Mouse (Mus musculus) stomach, postnatal 0 days (tissue): ENCODE data around the gene Fbxw10. TPM values are rescaled to one million over a fixed set of nuclear protein-coding genes. Genes with fewer than 3 reads are reported as not detected.

Experiments used
- ATAC-seq: fragments of 200-750 bp; cut with Nextera tagmentation; 2 replicates; pipeline ENCODE4 v1.8.0; 2017; ENCODE audit not compliant: low FRiP score, low TSS enrichment
- DNase-seq: peaks from one replicate; pipeline ENCODE4 v3.0.0-alpha.2; 2016; ENCODE audit warnings: low spot score
- H3K27ac ChIP-seq: fragments of 300-500 bp; sonication (generic); replicated peaks from 2 replicates; pipeline ENCODE4 v1.5.1; 2014; ENCODE audit warnings: mild to moderate bottlenecking, control low read depth
- H3K27me3 ChIP-seq: fragments of 300-500 bp; sonication (generic); 2 replicates; pipeline ENCODE4 v1.6.1; 2014; ENCODE audit warnings: low read length; ENCODE audit not compliant: control insufficient read depth, insufficient read depth
- H3K36me3 ChIP-seq: fragments of 300-500 bp; sonication (generic); 2 replicates; pipeline ENCODE4 v1.6.1; 2014; ENCODE audit warnings: low read length, mixed read lengths; ENCODE audit not compliant: control insufficient read depth, insufficient read depth
- H3K4me1 ChIP-seq: fragments of 300-500 bp; sonication (generic); replicated peaks from 2 replicates; pipeline ENCODE4 v1.6.1; 2014; ENCODE audit warnings: antibody characterized with exemption; ENCODE audit not compliant: control insufficient read depth, insufficient read depth
- H3K4me2 ChIP-seq: fragments of 300-500 bp; sonication (generic); replicated peaks from 2 replicates; pipeline ENCODE4 v1.6.1; 2014; ENCODE audit warnings: low read depth, mild to moderate bottlenecking, control low read depth, moderate library complexity
- H3K4me3 ChIP-seq: fragments of 300-500 bp; sonication (generic); 2 replicates; pipeline ENCODE4 v1.5.1; 2014; ENCODE audit warnings: low read depth, low read length, control low read depth
- H3K9ac ChIP-seq: fragments of 300-500 bp; sonication (generic); 2 replicates; pipeline ENCODE4 v1.6.1; 2014; ENCODE audit warnings: mild to moderate bottlenecking, low read length, control low read depth, mixed read lengths
- H3K9me3 ChIP-seq: fragments of 300-500 bp; sonication (generic); 2 replicates; pipeline ENCODE4 v1.6.1; 2016; ENCODE audit warnings: low read length; ENCODE audit not compliant: control insufficient read depth
- CTCF ChIP-seq: IDR thresholded peaks from 2 replicates; pipeline ENCODE4 v1.5.1; 2016; ENCODE audit warnings: antibody characterized with exemption, low read depth, mild to moderate bottlenecking, moderate library complexity
- EP300 ChIP-seq: optimal IDR thresholded peaks from 2 replicates; pipeline ENCODE3; 2016; ENCODE audit warnings: antibody characterized with exemption
- WGBS: fragments of 180-500 bp; shearing (Covaris S2); extraction: QIAGEN DNeasy Blood & Tissue Kit; methylation state at CpG from one replicate; pipeline ENCODE4 v1.1.7; 2014; 5-methylcytosine and 5-hydroxymethylcytosine counted together
- polyA plus RNA-seq: library from polyadenylated mRNA; unstranded; fragments of >200 nt; fragmentation: Nextera tagmentation; extraction: Ambion mirVana; gene quantifications from 2 replicates; pipeline ENCODE4 v1.2.1, GENCODE M21; 2015

Fbxw10 gene
- polyA plus RNA-seq, 1 experiment from 2014 or later, result 0.47 TPM

DNA sequence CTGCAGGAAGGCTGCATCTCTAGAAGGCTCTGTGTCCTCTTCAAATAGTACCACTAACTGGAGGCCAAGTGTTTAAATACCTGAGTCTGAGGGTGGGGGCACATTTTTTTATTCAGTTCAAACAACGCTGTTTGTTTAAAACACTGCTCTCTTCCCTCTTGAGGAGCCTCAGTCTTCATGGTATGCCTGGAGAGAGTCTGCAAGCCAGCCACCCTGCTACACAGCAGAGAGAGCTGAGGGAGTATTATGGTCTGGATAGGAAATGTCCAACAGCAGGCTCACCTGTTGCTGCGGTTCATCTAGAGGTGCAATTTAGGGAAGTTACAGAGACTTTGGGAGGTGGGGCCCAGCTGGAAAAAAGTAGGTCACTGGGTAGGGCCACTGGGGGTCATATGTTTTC lies 68.6 kb downstream of the Fbxw10 start:
- Histone ChIP-seq H3K27me3 (no peaks in the 10 kb centered on the region), H3K9me3 (no peaks in the 10 kb centered on the region), H3K4me3 (no peak overlapping the region), H3K36me3 (no peaks in the 10 kb centered on the region), H3K9ac (no peak overlapping the region), H3K27ac (no peak overlapping the region), H3K4me1 (no peaks in the 10 kb centered on the region), H3K4me2 (no peak overlapping the region)
- ATAC-seq (no peak), DNase-seq (no peak)
- TF ChIP-seq EP300, result no peak
- no peak for TF ChIP-seq CTCF
- WGBS, result 57% methylated on average over 2 of the region's 2 CpGs

DNA sequence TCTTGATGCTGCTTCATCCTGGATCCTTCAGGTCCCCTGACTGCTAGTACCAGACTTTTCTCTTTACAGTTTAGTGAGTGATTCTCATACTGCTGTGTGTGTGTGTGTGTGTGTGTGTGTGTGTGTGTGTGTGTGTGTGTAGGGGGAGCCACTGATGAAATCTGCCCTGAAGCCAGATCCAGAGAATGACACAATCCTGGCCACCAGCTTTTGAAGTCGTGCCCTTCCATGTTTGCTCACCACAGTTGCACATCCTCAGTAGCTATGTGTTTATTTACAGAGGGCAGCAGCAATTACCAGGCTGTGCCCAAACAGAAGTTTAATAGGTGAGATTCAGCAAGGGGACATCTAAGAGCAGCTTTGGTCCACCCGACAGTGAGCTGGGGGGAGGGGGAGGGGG lies 69.9 kb downstream of the Fbxw10 start:
- DNase-seq (no peak), ATAC-seq (no peak)
- no peaks in the 10 kb centered on the region for H3K9me3 ChIP-seq
- 24% methylated on average over 2 of the region's 2 CpGs for WGBS
- H3K4me3 ChIP-seq, result no peak overlapping the region
- H3K36me3 ChIP-seq, result no peaks in the 10 kb centered on the region
- TF ChIP-seq CTCF, result no peak
- no peak for TF ChIP-seq EP300
- no peak overlapping the region for H3K9ac ChIP-seq
- no peak overlapping the region for H3K27ac ChIP-seq
- H3K4me1 ChIP-seq, result no peaks in the 10 kb centered on the region
- H3K4me2 ChIP-seq, result no peak overlapping the region
- H3K27me3 ChIP-seq, result no peaks in the 10 kb centered on the region

DNA sequence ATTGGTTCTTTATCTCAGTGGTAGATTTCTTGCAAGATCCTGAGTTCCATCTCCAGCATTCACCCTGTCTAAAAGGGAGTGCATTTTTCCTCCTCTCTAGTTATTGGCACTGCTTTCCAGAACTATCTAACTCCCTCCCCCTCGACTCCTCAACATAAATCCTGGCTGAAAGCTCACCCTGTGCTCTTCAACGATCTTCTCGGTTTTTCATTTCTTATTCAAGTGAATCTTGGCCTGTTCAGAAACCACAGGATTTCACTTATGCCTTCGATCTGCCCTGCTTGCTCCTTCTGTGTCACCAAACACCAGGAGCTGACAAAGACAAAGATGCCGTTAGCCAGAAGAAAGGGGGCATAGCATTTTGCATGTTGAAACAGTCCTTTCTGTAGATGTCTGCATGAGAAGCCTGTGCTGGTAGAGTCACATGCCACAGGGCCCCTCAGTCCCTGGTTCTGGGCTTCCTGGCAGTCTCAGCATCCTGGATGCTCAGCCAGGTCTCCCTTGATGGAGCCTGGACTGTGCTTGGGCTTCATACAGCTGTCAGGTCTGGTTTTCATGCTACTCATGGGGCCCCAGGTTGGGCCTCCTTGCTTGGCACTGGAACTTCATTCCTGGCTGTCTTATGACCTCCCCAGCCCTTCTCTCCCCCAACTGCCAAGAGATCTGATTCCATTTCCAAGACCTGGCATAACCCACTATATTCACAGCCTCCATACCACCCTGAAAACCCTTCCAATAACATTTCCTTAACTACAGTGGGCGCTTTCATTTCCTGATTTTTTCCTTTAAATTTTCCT lies 73.3 kb downstream of the Fbxw10 start:
- ATAC-seq (no peak), DNase-seq (no peak)
- no peak for TF ChIP-seq EP300
- TF ChIP-seq CTCF, result no peak
- Histone ChIP-seq H3K4me2 (no peak overlapping the region; the same call in 1 of the 2 replicates), H3K27me3 (no peaks in the 10 kb centered on the region), H3K4me1 (no peaks in the 10 kb centered on the region), H3K4me3 (no peak overlapping the region), H3K9ac (no peak overlapping the region; the same call in 1 of the 2 replicates), H3K36me3 (no peaks in the 10 kb centered on the region), H3K27ac (peak overlapping the region; percentile 69; the same call in 1 of the 2 replicates), H3K9me3 (no peaks in the 10 kb centered on the region)
- WGBS, result 53% methylated on average over 6 of the region's 6 CpGs

DNA sequence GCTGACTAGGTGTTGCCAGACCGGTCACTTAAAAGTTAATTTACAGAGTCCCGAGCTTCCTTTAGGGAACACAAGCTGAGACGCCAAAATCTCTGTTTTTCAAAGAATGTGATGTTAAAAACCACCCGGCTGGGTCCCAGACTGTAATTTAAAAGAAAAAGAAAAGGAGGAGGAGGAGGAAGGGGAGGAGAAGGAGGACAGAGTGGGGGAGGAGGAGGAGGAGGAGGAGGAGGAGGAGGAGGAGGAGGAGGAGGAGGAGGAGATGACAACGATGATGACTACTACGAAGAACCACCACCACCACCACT lies 73.8 kb downstream of the Fbxw10 start:
- no peak for TF ChIP-seq CTCF
- TF ChIP-seq EP300, result no peak
- Histone ChIP-seq H3K4me1 (no peaks in the 10 kb centered on the region), H3K27me3 (no peaks in the 10 kb centered on the region), H3K4me3 (peak overlapping the region; percentile 21; the same call in 1 of the 2 replicates), H3K9me3 (no peaks in the 10 kb centered on the region), H3K4me2 (peak overlapping the region; percentile 45), H3K9ac (no peak overlapping the region), H3K27ac (no peak overlapping the region; the same call in 1 of the 2 replicates), H3K36me3 (no peaks in the 10 kb centered on the region)
- ATAC-seq (no peak), DNase-seq (no peak)
- WGBS, result 8% methylated on average over 6 of the region's 6 CpGs

DNA sequence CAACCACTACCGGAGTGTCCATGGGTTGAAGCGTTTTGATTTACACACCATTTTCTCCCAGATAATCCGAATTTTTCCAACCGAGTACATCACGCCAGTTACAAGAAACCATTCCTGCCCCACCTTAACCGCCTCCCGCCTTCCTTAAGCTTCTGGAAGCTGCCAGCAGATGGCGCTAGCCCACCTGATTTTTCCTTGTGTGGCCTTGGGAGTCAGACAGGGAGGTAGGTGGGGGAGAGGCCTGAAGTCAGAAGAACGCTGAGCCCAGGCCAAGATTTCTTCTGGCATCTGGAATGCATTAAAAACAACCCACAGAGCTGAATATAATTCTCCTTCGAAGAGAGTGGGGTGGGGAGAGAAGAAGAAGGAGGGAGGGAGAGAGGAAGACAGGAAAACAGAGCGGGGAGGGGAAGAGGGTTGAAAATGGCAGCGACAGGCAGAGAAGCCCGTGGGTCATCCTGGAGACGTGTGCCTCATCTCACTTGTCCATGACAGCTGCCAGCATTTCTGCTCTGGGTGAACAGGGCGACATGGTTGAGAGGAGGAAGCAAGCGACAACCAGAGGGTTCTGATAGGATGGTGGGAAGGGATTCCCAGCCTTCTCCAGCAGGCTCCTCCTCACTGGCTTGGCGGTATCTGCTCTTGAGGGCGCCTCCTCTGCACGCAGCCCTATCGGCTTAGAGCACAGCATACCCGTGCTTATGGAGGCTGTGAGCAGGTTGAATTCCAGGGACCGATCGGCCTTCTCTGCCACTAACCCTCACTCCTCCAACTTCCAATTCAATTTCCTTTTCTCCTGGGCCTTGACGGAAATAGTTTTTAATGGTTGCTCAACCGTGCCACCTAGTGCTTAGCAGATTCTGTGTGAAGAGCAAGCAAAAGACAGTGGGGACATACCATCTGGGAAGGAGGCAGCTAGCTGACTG lies 74.4 kb downstream of the Fbxw10 start:
- peak; percentile 92 for DNase-seq
- H3K9ac ChIP-seq, result no peak overlapping the region; the same call in 1 of the 2 replicates

More for the DNA sequence above, 74.4 kb downstream of the Fbxw10 start:
- H3K4me3 ChIP-seq, result peak overlapping the region; percentile 21
- H3K27ac ChIP-seq, result peak overlapping the region; percentile 92
- H3K27me3 ChIP-seq, result no peaks in the 10 kb centered on the region
- 17% methylated on average over 25 of the region's 25 CpGs for WGBS
- no peaks in the 10 kb centered on the region for H3K4me1 ChIP-seq
- TF ChIP-seq CTCF, result peak; percentile 100
- no peak for TF ChIP-seq EP300
- H3K9me3 ChIP-seq, result no peaks in the 10 kb centered on the region
- peak; percentile 88 for ATAC-seq
- H3K36me3 ChIP-seq, result no peaks in the 10 kb centered on the region
- H3K4me2 ChIP-seq, result peak overlapping the region; percentile 45
